8 mouse cellular contexts compared by ENCODE assay signal in genomic region chr11:85233676-85234210, GRCm38 (mm10). TPM values are rescaled to one million over a fixed set of nuclear protein-coding genes. Genes with fewer than 3 reads are reported as not detected.
DNase-seq lines count a peak whose midpoint lies in the region; ATAC-seq and TF ChIP-seq lines count a peak whose summit lies in the region.

No protein-coding gene starts in this region.

- H3K4me2 ChIP-seq in forebrain, embryonic 15.5 days (replicated peaks): peak overlapping the region; percentile 82
- peak overlapping the region; percentile 75 for H3K4me2 ChIP-seq in limb, embryonic 13.5 days (replicated peaks)

- H3K9me3 ChIP-seq in forebrain, embryonic 15.5 days: no peaks in the 10 kb centered on the region
- no peaks in the 10 kb centered on the region for H3K9me3 ChIP-seq in limb, embryonic 13.5 days

- peak overlapping the region; percentile 48 for H3ac ChIP-seq in C2C12 (ENCODE audit: control insufficient read depth, insufficient read length, low read depth)

- H3K4me3 ChIP-seq in cerebellum, adult 2 months (replicated peaks; ENCODE audit: insufficient read depth, low read depth, low read length): peak overlapping the region; percentile 74
- H3K4me3 ChIP-seq in C2C12 (ENCODE audit: insufficient read depth, poor library complexity, severe bottlenecking): peak overlapping the region; percentile 97
- H3K4me3 ChIP-seq in forebrain, embryonic 15.5 days: peak overlapping the region; percentile 88
- H3K4me3 ChIP-seq in limb, embryonic 13.5 days: peak overlapping the region; percentile 93
- peak overlapping the region; percentile 48 for H3K4me3 ChIP-seq in olfactory bulb, adult 2 months (ENCODE audit: insufficient read depth, low read depth, low read length)

- WGBS in cerebellum, adult 2 months: 2% methylated on average over 9 of the region's 9 CpGs
- WGBS in forebrain, embryonic 15.5 days: 8% methylated on average over 9 of the region's 9 CpGs
- 8% methylated on average over 9 of the region's 9 CpGs for WGBS in limb, embryonic 13.5 days
- WGBS in olfactory bulb, adult 2 months: 1% methylated on average over 9 of the region's 9 CpGs

- peaks cover 3% of the 10 kb centered on the region; the same call in 1 of the 2 replicates for H3K4me1 ChIP-seq in cerebellum, adult 2 months (ENCODE audit: control insufficient read depth, insufficient read depth, low read length)
- H3K4me1 ChIP-seq in forebrain, embryonic 15.5 days: peaks cover 20% of the 10 kb centered on the region
- peaks cover 13% of the 10 kb centered on the region for H3K4me1 ChIP-seq in limb, embryonic 13.5 days
- peaks cover 6% of the 10 kb centered on the region for H3K4me1 ChIP-seq in olfactory bulb, adult 2 months (ENCODE audit: control insufficient read depth, insufficient read depth, low read length)

- no peak for TF ChIP-seq CTCF in cerebellum, adult 2 months (IDR thresholded peaks at IDR 0.05; ENCODE audit: borderline replicate concordance, insufficient read depth, low read depth, low read length)
- TF ChIP-seq CTCF in C2C12 (IDR thresholded peaks at IDR 0.05; ENCODE audit: control insufficient read depth, insufficient read depth, insufficient read length): no peak
- TF ChIP-seq CTCF in olfactory bulb, adult 2 months (IDR thresholded peaks at IDR 0.05; ENCODE audit: insufficient read depth, low read depth, low read length): no peak

- no peak for ATAC-seq in forebrain, embryonic 15.5 days (replicated peaks)
- ATAC-seq in limb, embryonic 13.5 days (ENCODE audit: low FRiP score, low read depth): no peak

- H3K27ac ChIP-seq in cerebellum, adult 2 months (ENCODE audit: insufficient read depth, low read length): no peak overlapping the region
- peak overlapping the region; percentile 97 for H3K27ac ChIP-seq in forebrain, embryonic 15.5 days (replicated peaks)
- peak overlapping the region; percentile 99 for H3K27ac ChIP-seq in limb, embryonic 13.5 days
- 0 out of 2 replicates have a peak overlapping the region, but pooled peaks have one; percentile 47 for H3K27ac ChIP-seq in olfactory bulb, adult 2 months (ENCODE audit: insufficient read depth, low read depth, low read length)

- peaks cover 73% of the 10 kb centered on the region for H3K79me2 ChIP-seq in C2C12 (ENCODE audit: control insufficient read depth, insufficient read depth)

- peaks cover 33% of the 10 kb centered on the region for H3K36me3 ChIP-seq in C2C12 (ENCODE audit: control insufficient read depth, insufficient read depth)
- no peaks in the 10 kb centered on the region for H3K36me3 ChIP-seq in forebrain, embryonic 15.5 days
- H3K36me3 ChIP-seq in limb, embryonic 13.5 days: peaks cover 19% of the 10 kb centered on the region

- H3K79me3 ChIP-seq in C2C12 (ENCODE audit: low read depth): peaks cover 61% of the 10 kb centered on the region

- peak overlapping the region; percentile 90 for H3K9ac ChIP-seq in forebrain, embryonic 15.5 days (replicated peaks)
- peak overlapping the region; percentile 98 for H3K9ac ChIP-seq in limb, embryonic 13.5 days

- no peak for DNase-seq in cerebellum, adult 2 months
- no peak for DNase-seq in cerebellum, adult 18-20 months
- DNase-seq in thymus, postnatal 0 days (ENCODE audit: low spot score): no peak
- DNase-seq in ovary, postnatal 10 days (ENCODE audit: low spot score): no peak

- TF ChIP-seq POLR2A in cerebellum, adult 2 months (IDR thresholded peaks at IDR 0.05; ENCODE audit: borderline replicate concordance, insufficient read depth, low read length): no peak
- no peak for TF ChIP-seq POLR2A in olfactory bulb, adult 2 months (IDR thresholded peaks at IDR 0.05; ENCODE audit: insufficient read depth, low read depth, low read length)

- H3K27me3 ChIP-seq in cerebellum, adult 2 months (ENCODE audit: control insufficient read depth, insufficient read depth, low read length): no peaks in the 10 kb centered on the region
- H3K27me3 ChIP-seq in C2C12 (ENCODE audit: control insufficient read depth, insufficient read depth, insufficient read length): no peaks in the 10 kb centered on the region
- H3K27me3 ChIP-seq in forebrain, embryonic 15.5 days: no peaks in the 10 kb centered on the region
- H3K27me3 ChIP-seq in limb, embryonic 13.5 days: no peaks in the 10 kb centered on the region

TF ChIP-seq in C2C12, 6 proteins besides CTCF, POLR2A, EP300 and RAD21:
- no peak for TF ChIP-seq USF1 (IDR thresholded peaks at IDR 0.05; ENCODE audit: low read depth)
- no peak for TF ChIP-seq MYOD1 (IDR thresholded peaks at IDR 0.05; ENCODE audit: control insufficient read depth, insufficient read length, low read depth)
- TF ChIP-seq CEBPB (IDR thresholded peaks at IDR 0.05; ENCODE audit: low read depth): no peak
- no peak for TF ChIP-seq FOSL1 (IDR thresholded peaks at IDR 0.05; ENCODE audit: insufficient read depth, low read length, poor library complexity, severe bottlenecking)
- TF ChIP-seq MAX (IDR thresholded peaks at IDR 0.05): no peak
- TF ChIP-seq MYOG (IDR thresholded peaks at IDR 0.05; ENCODE audit: control insufficient read depth, extremely low read depth, insufficient read length): no peak
TF ChIP-seq in C2C12: peak in this region for 0.

RNA-seq across cellular contexts. Expression of gene Appbp2, which starts 1.2 kb away (rescaled TPM):
- polyA plus RNA-seq in cerebellum, adult 2 months (2012; rRNA removed): 43.0 and 43.4 TPM in 2 replicates
- polyA plus RNA-seq in C2C12 (2012; fragmentation: generic; extraction: Trizol): 8.7 TPM
- 48.8 and 51.7 TPM in 2 replicates for polyA plus RNA-seq in forebrain, embryonic 15.5 days (2015; fragmentation: Nextera tagmentation; extraction: Ambion mirVana)
- 43.5 and 44.9 TPM in 2 replicates for polyA plus RNA-seq in limb, embryonic 13.5 days (2015; fragmentation: Nextera tagmentation; extraction: Ambion mirVana)
- not detected in 2 replicates for polyA plus RNA-seq in olfactory bulb, adult 2 months (2012; ENCODE audit: insufficient read depth, insufficient read length, low replicate concordance, missing spikeins)
- polyA plus RNA-seq in thymus, postnatal 0 days (2015; fragmentation: Nextera tagmentation; extraction: Ambion mirVana): 27.7 and 33.3 TPM in 2 replicates
